Mouse (Mus musculus): Measurements from ENCODE around the gene Cux2.

DNA sequence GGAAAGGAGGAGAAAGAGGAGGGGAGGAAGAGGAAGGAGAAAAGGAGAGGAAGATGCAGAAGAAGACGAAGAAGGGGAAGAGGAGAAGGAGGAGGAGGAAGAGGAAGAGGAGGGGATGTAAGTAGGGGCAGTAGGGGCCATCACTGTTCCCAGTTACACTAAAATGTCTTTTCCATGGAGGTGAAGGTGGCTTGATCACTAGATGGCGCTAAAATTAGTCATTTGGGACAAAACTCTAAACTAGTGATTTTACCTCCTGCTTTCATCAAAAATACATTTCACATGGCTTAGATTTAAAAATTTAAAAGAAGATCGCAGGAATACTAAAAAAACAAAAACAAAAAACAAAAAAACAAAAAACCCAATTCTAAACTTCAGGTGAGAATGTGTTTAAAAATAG, 156.3 kb downstream of the Cux2 start:
- TF ChIP-seq CTCF (IDR thresholded peaks at IDR 0.05; ENCODE audit: borderline replicate concordance, insufficient read depth, low read depth, low read length) (peak; percentile 58; the same call in 1 of the 2 replicates), POLR2A (IDR thresholded peaks at IDR 0.05; ENCODE audit: borderline replicate concordance, insufficient read depth, low read length) (no peak)

All from cerebellum, adult 2 months (tissue).